Mouse (Mus musculus): ENCODE measurements around the gene Atp6v0a4.

GRCm38 (mm10) chr6:38157925-38158324 lies 33.5 kb upstream of the Atp6v0a4 start:
- TF ChIP-seq POLR2A (IDR thresholded peaks at IDR 0.05; ENCODE audit: borderline replicate concordance, extremely low read depth, insufficient read depth, insufficient read length, poor library complexity, severe bottlenecking), result no peak
- no peak for TF ChIP-seq CTCF (IDR thresholded peaks at IDR 0.05; ENCODE audit: borderline replicate concordance, extremely low read depth, insufficient read depth, insufficient read length)

Measured in brain, embryonic 14.5 days (tissue).